Mouse (Mus musculus) spleen, postnatal 0 days (tissue): ENCODE measurements around the gene Casq2. TPM values are rescaled to one million over a fixed set of nuclear protein-coding genes. Genes with fewer than 3 reads are reported as not detected.

Experiments used
- polyA plus RNA-seq: library from polyadenylated mRNA; unstranded; fragments of >200 nt; fragmentation: Nextera tagmentation; extraction: Ambion mirVana; gene quantifications from 2 replicates; pipeline ENCODE4 v1.2.1, GENCODE M21; 2015

Casq2 gene
- 0.56 and 0.72 TPM in 2 replicates for polyA plus RNA-seq

DNA sequence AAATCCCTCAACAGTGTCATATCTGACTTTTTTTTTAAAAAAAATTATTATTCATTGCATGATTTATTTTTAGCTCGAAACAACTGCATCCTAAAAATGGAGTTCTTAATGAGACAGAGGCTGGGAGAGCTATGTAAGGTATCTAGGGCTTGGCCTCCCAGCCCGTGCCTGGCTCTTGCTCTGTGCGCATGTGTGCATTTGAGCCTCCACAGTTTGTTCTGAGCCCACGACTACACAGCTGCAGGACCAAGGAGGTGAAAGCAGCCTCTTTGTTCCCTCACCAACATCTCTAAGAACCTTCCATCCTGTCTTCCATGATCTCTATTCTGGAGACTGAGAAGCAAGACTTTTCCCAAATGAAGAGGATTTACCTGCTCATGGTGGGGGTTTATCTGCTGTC, at the start of gene Casq2:
Casq2 (plus strand) TSS at position 133 of the 400 bp plus-strand sequence.

Other genes with a start within 250 kb of the Casq2 start
- 0.07 and 0.10 TPM in 2 replicates for gene Mab21l3, start 237.5 kb upstream of the Casq2 start, polyA plus RNA-seq
- 3.1 and 3.7 TPM in 2 replicates for gene Slc22a15, start 162.0 kb upstream of the Casq2 start, polyA plus RNA-seq
- not detected in 2 replicates for gene Nhlh2, start 76.3 kb upstream of the Casq2 start, polyA plus RNA-seq
- 39.0 and 47.7 TPM in 2 replicates for gene Vangl1, start 118.3 kb downstream of the Casq2 start, polyA plus RNA-seq